Mouse (Mus musculus) liver, postnatal 0 days (tissue): Measurements from ENCODE around the gene Cep152.

ENCODE experiments used
- CTCF ChIP-seq: sonication (generic); IDR thresholded peaks from 2 replicates; pipeline ENCODE4 v1.5.1; 2016; ENCODE audit warnings: antibody characterized with exemption, low read depth
- EP300 ChIP-seq: IDR thresholded peaks from 2 replicates; pipeline ENCODE4 v1.6.1; 2016; ENCODE audit warnings: antibody characterized with exemption, low read depth, mild to moderate bottlenecking

DNA sequence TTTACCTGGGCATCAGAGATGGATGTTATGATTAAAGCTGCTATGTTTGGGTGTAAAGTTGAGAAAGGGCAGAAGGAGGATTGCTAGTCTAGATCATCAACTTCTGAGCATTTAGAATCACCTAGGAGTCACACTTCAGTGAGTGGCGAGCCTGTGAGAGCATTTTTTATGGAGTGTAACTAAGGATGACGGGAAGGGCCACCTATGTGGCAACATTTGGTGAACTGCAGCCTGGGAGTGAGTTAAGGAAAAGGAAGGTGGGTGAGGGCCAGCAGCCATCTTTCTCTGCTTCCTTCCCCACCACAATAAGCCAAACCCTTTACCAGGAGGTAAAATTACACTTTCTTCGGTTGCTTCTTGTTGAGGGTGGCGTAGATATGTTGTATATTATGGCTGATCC, 33.0 kb downstream of the Cep152 start:
- TF ChIP-seq CTCF: no peak
- no peak for TF ChIP-seq EP300
